Mouse (Mus musculus) effector memory CD4-positive, alpha-beta T cell, adult 7 months (primary cell): ENCODE results near the gene Gucy2e. TPM values are rescaled to one million over a fixed set of nuclear protein-coding genes. Genes with fewer than 3 reads are reported as not detected.

ENCODE experiments used
- polyA plus RNA-seq: library from polyadenylated mRNA; unstranded; fragments of 100-300 nt; shearing (Covaris generic); gene quantifications from one replicate; pipeline ENCODE4 v1.2.1, GENCODE M21; 2017

The Gucy2e gene
- polyA plus RNA-seq, result 0.10 TPM

GRCm38 (mm10) chr11:69236926-69237260, at the start of gene Gucy2e:
Gucy2e (minus strand) TSS chr11:69237036.

GRCm38 (mm10) chr11:69197743-69198142, 39.1 kb downstream of the Gucy2e start, which contains the start of gene Alox8:
Alox8 (minus strand) TSS chr11:69197843.

Other genes with a start within 250 kb of the Gucy2e start
- gene Pfas, start 228.6 kb downstream of the Gucy2e start, polyA plus RNA-seq, result 1.8 TPM
- 15.3 TPM for gene Ctc1, start 221.1 kb downstream of the Gucy2e start, polyA plus RNA-seq
- gene Aurkb, start 191.4 kb downstream of the Gucy2e start, polyA plus RNA-seq, result 2.2 TPM
- gene Borcs6, start 177.3 kb downstream of the Gucy2e start, polyA plus RNA-seq, result 5.9 TPM
- gene Tmem107, start 166.2 kb downstream of the Gucy2e start, polyA plus RNA-seq, result 13.6 TPM
- 250 TPM for gene Vamp2, start 148.5 kb downstream of the Gucy2e start, polyA plus RNA-seq
- 81.1 TPM for gene Per1, start 141.8 kb downstream of the Gucy2e start, polyA plus RNA-seq
- 0.35 TPM for gene Hes7, start 116.6 kb downstream of the Gucy2e start, polyA plus RNA-seq
- 0.63 TPM for gene 9130213A22Rik, start 114.4 kb downstream of the Gucy2e start, polyA plus RNA-seq
- gene Aloxe3, start 111.1 kb downstream of the Gucy2e start, polyA plus RNA-seq, result 0.69 TPM
- not detected for gene Alox12b, start 80.0 kb downstream of the Gucy2e start, polyA plus RNA-seq
- gene Alox8, start 39.2 kb downstream of the Gucy2e start, polyA plus RNA-seq, result 0.57 TPM
- gene Cntrob, start 86.7 kb upstream of the Gucy2e start, polyA plus RNA-seq, result 9.9 TPM
- gene Trappc1, start 86.9 kb upstream of the Gucy2e start, polyA plus RNA-seq, result 43.0 TPM
- gene Kcnab3, start 89.2 kb upstream of the Gucy2e start, polyA plus RNA-seq, result 0.65 TPM
- gene Rnf227, start 103.4 kb upstream of the Gucy2e start, polyA plus RNA-seq, result 2.2 TPM
- gene Chd3, start 132.4 kb upstream of the Gucy2e start, polyA plus RNA-seq, result 65.5 TPM
- 45.5 TPM for gene Naa38, start 158.5 kb upstream of the Gucy2e start, polyA plus RNA-seq
- 28.4 TPM for gene Cyb5d1, start 158.6 kb upstream of the Gucy2e start, polyA plus RNA-seq
- 3.3 TPM for gene Tmem88, start 161.2 kb upstream of the Gucy2e start, polyA plus RNA-seq
- 55.7 TPM for gene Kdm6b, start 176.6 kb upstream of the Gucy2e start, polyA plus RNA-seq